Mouse (Mus musculus): ENCODE results near the gene Ncapg2. TPM values are rescaled to one million over a fixed set of nuclear protein-coding genes. Genes with fewer than 3 reads are reported as not detected.

Ncapg2 gene
- polyA plus RNA-seq, 1 experiment from 2014 or later = 6.2 TPM

DNA sequence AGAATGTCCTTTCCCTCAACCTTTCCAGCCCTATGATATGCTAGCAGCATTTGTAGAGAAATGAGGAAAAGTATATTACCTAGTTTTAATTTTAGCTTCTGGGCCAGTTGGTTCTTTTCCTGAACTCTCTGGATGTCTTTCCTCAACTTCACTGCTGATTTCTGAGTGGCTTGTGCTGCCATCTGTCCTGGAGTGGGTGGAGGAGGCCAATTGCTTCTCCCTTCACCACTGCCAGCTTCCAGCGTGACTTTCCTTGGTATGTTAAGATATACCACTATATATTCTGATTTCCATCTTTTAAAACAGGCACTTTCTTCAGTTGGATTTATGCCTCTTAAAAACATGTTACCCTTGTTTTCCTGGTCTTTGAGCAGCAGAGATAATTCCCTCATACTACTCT is 63.1 kb downstream of the Ncapg2 start:
- no peak overlapping the region for H3K9ac ChIP-seq (ENCODE audit: low read depth, low read length)
- H3K27me3 ChIP-seq (ENCODE audit: control insufficient read depth, insufficient read depth, low read depth, low read length) = no peaks in the 10 kb centered on the region
- H3K36me3 ChIP-seq (ENCODE audit: control insufficient read depth, insufficient read depth, low read length) = no peaks in the 10 kb centered on the region
- H3K4me1 ChIP-seq (ENCODE audit: control insufficient read depth, insufficient read depth, low read length) = no peaks in the 10 kb centered on the region
- ATAC-seq = no peak
- WGBS = 71% methylated on average over 1 of the region's 1 CpGs
- no peak overlapping the region for H3K27ac ChIP-seq (ENCODE audit: low read length)
- H3K4me2 ChIP-seq (ENCODE audit: low read length) = no peak overlapping the region
- H3K4me3 ChIP-seq (ENCODE audit: low read depth, low read length) = no peak overlapping the region
- H3K9me3 ChIP-seq (replicated peaks; ENCODE audit: control insufficient read depth, low read length, poor library complexity, severe bottlenecking) = no peaks in the 10 kb centered on the region

DNA sequence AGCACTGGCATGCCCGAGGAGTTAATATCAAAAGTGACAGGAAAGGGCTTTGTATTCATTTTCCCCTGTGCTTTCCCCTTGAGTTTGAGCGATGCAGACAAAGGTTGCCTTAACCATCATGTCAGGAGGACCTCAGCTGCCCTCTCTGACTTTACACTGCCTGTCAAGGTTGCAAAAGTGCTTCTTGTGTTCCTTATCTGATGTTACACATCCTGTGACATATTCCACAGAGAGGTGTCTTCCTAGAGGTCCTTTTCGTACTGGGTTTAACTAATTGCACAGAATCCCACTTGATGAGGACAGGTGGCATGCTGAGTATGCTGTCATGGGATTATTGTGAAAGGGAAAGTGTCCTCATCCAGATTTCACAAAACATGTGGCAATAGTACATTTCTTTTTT is 63.9 kb downstream of the Ncapg2 start:
- no peak overlapping the region for H3K4me2 ChIP-seq (ENCODE audit: low read length)
- 71% methylated on average over 3 of the region's 3 CpGs for WGBS
- H3K27me3 ChIP-seq (ENCODE audit: control insufficient read depth, insufficient read depth, low read depth, low read length) = no peaks in the 10 kb centered on the region
- no peak overlapping the region for H3K4me3 ChIP-seq (ENCODE audit: low read depth, low read length)
- no peak overlapping the region for H3K27ac ChIP-seq (ENCODE audit: low read length)
- H3K9me3 ChIP-seq (replicated peaks; ENCODE audit: control insufficient read depth, low read length, poor library complexity, severe bottlenecking) = no peaks in the 10 kb centered on the region
- no peak overlapping the region for H3K9ac ChIP-seq (ENCODE audit: low read depth, low read length)
- H3K36me3 ChIP-seq (ENCODE audit: control insufficient read depth, insufficient read depth, low read length) = no peaks in the 10 kb centered on the region
- H3K4me1 ChIP-seq (ENCODE audit: control insufficient read depth, insufficient read depth, low read length) = no peaks in the 10 kb centered on the region
- no peak for ATAC-seq

DNA sequence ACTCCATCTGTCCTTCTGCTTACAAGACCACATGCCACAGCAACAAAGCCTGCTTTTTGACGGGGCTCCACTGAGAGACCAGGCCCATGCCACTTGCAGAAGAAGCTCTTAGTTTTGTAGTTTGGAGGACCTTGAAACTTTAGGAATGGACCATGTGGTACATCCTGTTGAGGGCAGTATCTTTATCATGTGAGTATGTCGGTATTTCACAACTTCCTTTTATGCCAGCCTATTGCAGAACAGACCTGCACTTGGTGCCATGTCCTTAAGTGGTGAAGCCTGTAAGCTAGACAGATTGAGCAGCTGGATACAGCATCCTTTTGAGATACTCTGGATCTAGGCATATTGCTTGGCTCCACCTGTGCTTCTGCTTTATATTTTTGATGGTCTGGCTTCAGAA is 68.1 kb downstream of the Ncapg2 start:
- Histone ChIP-seq H3K27ac (ENCODE audit: low read length) (no peak overlapping the region), H3K9me3 (replicated peaks; ENCODE audit: control insufficient read depth, low read length, poor library complexity, severe bottlenecking) (no peaks in the 10 kb centered on the region), H3K36me3 (ENCODE audit: control insufficient read depth, insufficient read depth, low read length) (no peaks in the 10 kb centered on the region), H3K4me3 (ENCODE audit: low read depth, low read length) (no peak overlapping the region), H3K27me3 (ENCODE audit: control insufficient read depth, insufficient read depth, low read depth, low read length) (no peaks in the 10 kb centered on the region), H3K9ac (ENCODE audit: low read depth, low read length) (no peak overlapping the region), H3K4me1 (ENCODE audit: control insufficient read depth, insufficient read depth, low read length) (no peaks in the 10 kb centered on the region), H3K4me2 (ENCODE audit: low read length) (no peak overlapping the region)
- no peak for ATAC-seq
- WGBS = 94% methylated on average over 2 of the region's 2 CpGs

DNA sequence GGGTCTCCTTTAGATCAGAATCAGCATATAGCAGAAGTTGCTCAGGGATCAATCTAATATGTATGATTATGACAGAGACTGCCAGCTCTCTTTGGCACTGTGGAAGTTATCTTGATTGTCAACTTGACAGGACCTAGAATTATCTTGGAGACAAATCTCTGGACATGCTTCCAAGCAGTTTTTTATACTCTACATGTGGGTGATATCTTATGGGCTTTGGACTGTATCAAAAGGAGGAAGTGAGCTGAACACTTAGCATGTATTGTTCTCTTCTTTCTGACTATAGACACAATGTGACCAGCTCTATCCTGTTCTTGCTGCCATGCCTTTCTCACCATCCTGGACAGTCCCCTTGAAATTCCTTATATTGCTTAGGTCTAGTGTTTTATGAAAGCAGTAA is 68.6 kb downstream of the Ncapg2 start:
- Histone ChIP-seq H3K36me3 (ENCODE audit: control insufficient read depth, insufficient read depth, low read length) (no peaks in the 10 kb centered on the region), H3K4me3 (ENCODE audit: low read depth, low read length) (no peak overlapping the region), H3K27ac (ENCODE audit: low read length) (no peak overlapping the region), H3K9me3 (replicated peaks; ENCODE audit: control insufficient read depth, low read length, poor library complexity, severe bottlenecking) (no peaks in the 10 kb centered on the region), H3K9ac (ENCODE audit: low read depth, low read length) (no peak overlapping the region), H3K4me2 (ENCODE audit: low read length) (no peak overlapping the region), H3K27me3 (ENCODE audit: control insufficient read depth, insufficient read depth, low read depth, low read length) (no peaks in the 10 kb centered on the region), H3K4me1 (ENCODE audit: control insufficient read depth, insufficient read depth, low read length) (no peaks in the 10 kb centered on the region)
- no peak for ATAC-seq

DNA sequence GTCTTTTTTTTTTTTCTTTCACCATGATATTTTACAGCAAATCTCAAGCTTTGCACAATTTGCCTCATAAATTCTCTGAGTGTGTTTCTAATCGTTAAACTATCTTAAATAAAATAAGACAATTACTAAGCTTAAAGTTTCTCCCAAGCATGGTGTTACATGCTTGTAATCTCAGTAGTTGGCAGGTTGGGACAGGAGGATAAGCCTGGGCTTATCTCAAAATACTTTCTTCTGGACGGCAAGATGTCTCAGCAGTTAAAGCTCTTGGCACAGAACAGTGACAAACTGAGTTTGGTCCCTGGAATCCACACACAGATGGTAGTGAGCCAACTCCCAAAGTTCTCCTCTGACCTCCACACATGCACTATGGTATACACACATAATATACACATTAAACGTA is 69.5 kb downstream of the Ncapg2 start:
- H3K27ac ChIP-seq (ENCODE audit: low read length) = no peak overlapping the region
- no peaks in the 10 kb centered on the region for H3K36me3 ChIP-seq (ENCODE audit: control insufficient read depth, insufficient read depth, low read length)
- H3K4me3 ChIP-seq (ENCODE audit: low read depth, low read length) = no peak overlapping the region
- 75% methylated on average over 3 of the region's 3 CpGs for WGBS
- no peaks in the 10 kb centered on the region for H3K4me1 ChIP-seq (ENCODE audit: control insufficient read depth, insufficient read depth, low read length)
- H3K9ac ChIP-seq (ENCODE audit: low read depth, low read length) = no peak overlapping the region
- no peak overlapping the region for H3K4me2 ChIP-seq (ENCODE audit: low read length)
- H3K27me3 ChIP-seq (ENCODE audit: control insufficient read depth, insufficient read depth, low read depth, low read length) = no peaks in the 10 kb centered on the region
- ATAC-seq = no peak
- no peaks in the 10 kb centered on the region for H3K9me3 ChIP-seq (replicated peaks; ENCODE audit: control insufficient read depth, low read length, poor library complexity, severe bottlenecking)

DNA sequence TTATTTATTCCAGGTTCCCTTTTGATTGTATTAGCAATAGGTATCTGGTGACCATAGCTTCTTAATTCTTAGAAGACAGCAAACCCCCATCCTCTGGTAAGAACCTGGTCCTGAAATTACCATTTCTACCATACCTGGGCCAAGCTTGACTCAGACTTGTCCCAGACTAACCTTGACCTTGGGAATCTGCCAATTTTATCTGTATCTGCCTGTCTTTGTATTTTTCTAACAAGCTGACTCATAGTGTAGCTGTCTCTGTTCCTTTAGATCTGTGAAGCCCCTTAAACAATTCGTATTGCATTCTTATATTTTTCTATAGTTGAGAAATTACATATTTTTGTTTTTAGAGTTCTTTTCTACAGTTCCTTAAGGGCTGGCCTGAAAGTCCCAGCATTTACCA is 73.6 kb downstream of the Ncapg2 start:
- 68% methylated on average over 1 of the region's 1 CpGs for WGBS
- no peaks in the 10 kb centered on the region for H3K9me3 ChIP-seq (replicated peaks; ENCODE audit: control insufficient read depth, low read length, poor library complexity, severe bottlenecking)
- no peak for ATAC-seq
- H3K27me3 ChIP-seq (ENCODE audit: control insufficient read depth, insufficient read depth, low read depth, low read length) = no peaks in the 10 kb centered on the region
- no peak overlapping the region for H3K4me3 ChIP-seq (ENCODE audit: low read depth, low read length)
- H3K36me3 ChIP-seq (ENCODE audit: control insufficient read depth, insufficient read depth, low read length) = no peaks in the 10 kb centered on the region
- no peak overlapping the region for H3K9ac ChIP-seq (ENCODE audit: low read depth, low read length)
- H3K4me1 ChIP-seq (ENCODE audit: control insufficient read depth, insufficient read depth, low read length) = no peaks in the 10 kb centered on the region
- H3K4me2 ChIP-seq (ENCODE audit: low read length) = no peak overlapping the region
- H3K27ac ChIP-seq (ENCODE audit: low read length) = no peak overlapping the region

DNA sequence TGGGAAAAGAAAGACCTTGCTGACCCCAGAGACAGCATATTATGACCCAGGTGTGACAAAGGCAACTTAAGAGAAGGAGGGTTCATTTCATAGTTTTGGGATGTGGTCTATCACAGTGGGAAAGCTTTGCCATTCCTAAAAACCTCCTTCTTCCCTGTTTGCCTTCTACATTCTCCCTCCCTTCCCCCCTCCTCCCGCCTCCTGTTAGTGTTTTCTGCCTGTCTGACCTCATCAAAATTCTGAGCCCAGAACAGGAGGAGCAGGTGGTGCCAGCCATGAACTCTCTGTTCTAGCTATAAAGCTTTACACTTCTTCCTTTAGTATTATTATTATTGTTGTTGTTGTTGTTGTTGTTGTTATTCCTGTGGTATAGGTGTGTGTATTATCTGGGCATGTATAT is 76.7 kb downstream of the Ncapg2 start:
- no peak for ATAC-seq
- H3K27ac ChIP-seq (ENCODE audit: low read length) = no peak overlapping the region
- H3K9me3 ChIP-seq (replicated peaks; ENCODE audit: control insufficient read depth, low read length, poor library complexity, severe bottlenecking) = no peaks in the 10 kb centered on the region
- WGBS = 90% methylated on average over 1 of the region's 1 CpGs
- no peak overlapping the region for H3K4me3 ChIP-seq (ENCODE audit: low read depth, low read length)
- peaks cover 9% of the 10 kb centered on the region; the same call in 1 of the 2 replicates for H3K4me1 ChIP-seq (ENCODE audit: control insufficient read depth, insufficient read depth, low read length)
- no peak overlapping the region for H3K9ac ChIP-seq (ENCODE audit: low read depth, low read length)
- H3K4me2 ChIP-seq (ENCODE audit: low read length) = no peak overlapping the region
- H3K36me3 ChIP-seq (ENCODE audit: control insufficient read depth, insufficient read depth, low read length) = no peaks in the 10 kb centered on the region
- H3K27me3 ChIP-seq (ENCODE audit: control insufficient read depth, insufficient read depth, low read depth, low read length) = no peaks in the 10 kb centered on the region

DNA sequence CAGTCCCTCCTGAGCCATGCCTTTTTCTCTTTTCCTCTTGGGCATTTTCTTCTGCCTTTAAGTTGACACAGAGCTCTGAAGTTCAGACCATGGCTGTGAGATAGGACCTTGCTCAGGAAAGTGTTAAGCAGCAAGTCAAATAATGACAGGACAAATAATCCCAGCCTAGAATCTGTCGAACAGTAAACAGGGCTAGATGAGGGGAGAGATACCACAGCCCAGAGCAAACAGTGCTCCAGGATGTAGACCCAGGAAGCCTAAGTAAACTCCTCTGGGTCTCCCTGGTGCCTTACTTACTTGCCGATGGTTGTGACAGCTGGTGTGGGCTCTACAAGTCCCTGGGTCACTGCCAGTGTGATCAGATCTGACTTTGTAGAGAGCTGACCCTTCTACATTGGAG is 78.4 kb downstream of the Ncapg2 start:
- WGBS = 75% methylated on average over 2 of the region's 2 CpGs
- H3K27ac ChIP-seq (ENCODE audit: low read length) = no peak overlapping the region

DNA sequence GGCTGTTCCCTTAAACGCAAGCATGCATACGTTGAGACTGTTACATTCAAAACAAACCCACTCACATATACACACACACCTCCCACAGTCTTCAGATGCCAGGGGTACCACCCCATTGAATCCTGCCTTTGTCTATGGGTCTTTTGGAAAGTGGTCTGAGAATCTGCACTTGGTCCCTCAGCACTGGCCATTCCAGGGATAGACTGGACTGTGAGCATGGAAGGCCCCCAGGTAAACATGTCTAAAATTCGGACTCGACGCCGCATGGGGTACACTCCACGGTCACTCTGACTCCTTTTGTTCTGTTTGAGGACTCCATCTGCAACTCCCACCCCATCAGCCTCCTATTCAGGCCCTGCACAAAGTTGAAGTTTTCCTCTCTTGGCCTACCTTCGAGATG is 79.8 kb downstream of the Ncapg2 start:
- Histone ChIP-seq H3K4me1 (ENCODE audit: control insufficient read depth, insufficient read depth, low read length) (peaks cover 22% of the 10 kb centered on the region), H3K4me3 (ENCODE audit: low read depth, low read length) (peak overlapping the region; percentile 84), H3K36me3 (ENCODE audit: control insufficient read depth, insufficient read depth, low read length) (no peaks in the 10 kb centered on the region), H3K27me3 (ENCODE audit: control insufficient read depth, insufficient read depth, low read depth, low read length) (no peaks in the 10 kb centered on the region), H3K9me3 (replicated peaks; ENCODE audit: control insufficient read depth, low read length, poor library complexity, severe bottlenecking) (no peaks in the 10 kb centered on the region), H3K4me2 (ENCODE audit: low read length) (peak overlapping the region; percentile 77), H3K9ac (ENCODE audit: low read depth, low read length) (peak overlapping the region; percentile 94), H3K27ac (ENCODE audit: low read length) (peak overlapping the region; percentile 96)
- ATAC-seq = no peak; the same call in 1 of the 2 replicates
- WGBS = 79% methylated on average over 8 of the region's 8 CpGs

More for the DNA sequence above, 78.4 kb downstream of the Ncapg2 start:
- no peak overlapping the region for H3K9ac ChIP-seq (ENCODE audit: low read depth, low read length)
- no peak overlapping the region for H3K4me3 ChIP-seq (ENCODE audit: low read depth, low read length)
- ATAC-seq = no peak
- no peaks in the 10 kb centered on the region for H3K27me3 ChIP-seq (ENCODE audit: control insufficient read depth, insufficient read depth, low read depth, low read length)
- no peaks in the 10 kb centered on the region for H3K9me3 ChIP-seq (replicated peaks; ENCODE audit: control insufficient read depth, low read length, poor library complexity, severe bottlenecking)
- no peak overlapping the region for H3K4me2 ChIP-seq (ENCODE audit: low read length)
- no peaks in the 10 kb centered on the region for H3K36me3 ChIP-seq (ENCODE audit: control insufficient read depth, insufficient read depth, low read length)
- H3K4me1 ChIP-seq (ENCODE audit: control insufficient read depth, insufficient read depth, low read length) = peaks cover 17% of the 10 kb centered on the region
